Mouse (Mus musculus) urinary bladder, postnatal 14 days (tissue): ENCODE results near the gene 4931428L18Rik.

Experiments used
- DNase-seq: peaks from one replicate; pipeline ENCODE4 v3.0.0; 2021; ENCODE audit warnings: low spot score

4931428L18Rik gene

GRCm38 (mm10) chr1:31152799-31153426, 69.6 kb downstream of the 4931428L18Rik start:
- no peak for DNase-seq

GRCm38 (mm10) chr1:31150546-31150945, 71.9 kb downstream of the 4931428L18Rik start:
- DNase-seq = no peak

- no peak for DNase-seq
Measured at GRCm38 (mm10) chr1:31149671-31150070, 72.8 kb downstream of the 4931428L18Rik start.

- DNase-seq = no peak
Measured at GRCm38 (mm10) chr1:31143571-31143970, 78.9 kb downstream of the 4931428L18Rik start.

- no peak for DNase-seq
Measured at GRCm38 (mm10) chr1:31142288-31143094, 80.0 kb downstream of the 4931428L18Rik start.

GRCm38 (mm10) chr1:31138387-31138786, 84.1 kb downstream of the 4931428L18Rik start:
- DNase-seq = no peak

GRCm38 (mm10) chr1:31113466-31113865, 109.0 kb downstream of the 4931428L18Rik start:
- DNase-seq = no peak

GRCm38 (mm10) chr1:31107961-31108360, 114.5 kb downstream of the 4931428L18Rik start:
- DNase-seq = no peak

GRCm38 (mm10) chr1:31102863-31103657, 119.4 kb downstream of the 4931428L18Rik start:
- no peak for DNase-seq

- DNase-seq = no peak
Measured at GRCm38 (mm10) chr1:31102280-31102679, 120.2 kb downstream of the 4931428L18Rik start.

- DNase-seq = no peak
Measured at GRCm38 (mm10) chr1:31097208-31097607, 125.3 kb downstream of the 4931428L18Rik start.

GRCm38 (mm10) chr1:31096466-31096793, 126.1 kb downstream of the 4931428L18Rik start:
- DNase-seq = no peak

- DNase-seq = no peak
Measured at GRCm38 (mm10) chr1:31095706-31096465, 126.6 kb downstream of the 4931428L18Rik start.

- no peak for DNase-seq
Measured at GRCm38 (mm10) chr1:31094792-31095191, 127.7 kb downstream of the 4931428L18Rik start.

- DNase-seq = no peak
Measured at GRCm38 (mm10) chr1:31093939-31094338, 128.5 kb downstream of the 4931428L18Rik start.

- no peak for DNase-seq
Measured at GRCm38 (mm10) chr1:31088686-31089085, 133.8 kb downstream of the 4931428L18Rik start.

- peak; percentile 14 for DNase-seq
Measured at GRCm38 (mm10) chr1:31072523-31073370, 149.7 kb downstream of the 4931428L18Rik start.

- DNase-seq = no peak
Measured at GRCm38 (mm10) chr1:31071209-31071608, 151.3 kb downstream of the 4931428L18Rik start.

- no peak for DNase-seq
Measured at GRCm38 (mm10) chr1:31064817-31065740, 157.4 kb downstream of the 4931428L18Rik start.

GRCm38 (mm10) chr1:31059806-31060205, 162.7 kb downstream of the 4931428L18Rik start:
- no peak for DNase-seq
